Comparison of ENCODE assay signal across 9 mouse cellular contexts in the genomic region with DNA sequence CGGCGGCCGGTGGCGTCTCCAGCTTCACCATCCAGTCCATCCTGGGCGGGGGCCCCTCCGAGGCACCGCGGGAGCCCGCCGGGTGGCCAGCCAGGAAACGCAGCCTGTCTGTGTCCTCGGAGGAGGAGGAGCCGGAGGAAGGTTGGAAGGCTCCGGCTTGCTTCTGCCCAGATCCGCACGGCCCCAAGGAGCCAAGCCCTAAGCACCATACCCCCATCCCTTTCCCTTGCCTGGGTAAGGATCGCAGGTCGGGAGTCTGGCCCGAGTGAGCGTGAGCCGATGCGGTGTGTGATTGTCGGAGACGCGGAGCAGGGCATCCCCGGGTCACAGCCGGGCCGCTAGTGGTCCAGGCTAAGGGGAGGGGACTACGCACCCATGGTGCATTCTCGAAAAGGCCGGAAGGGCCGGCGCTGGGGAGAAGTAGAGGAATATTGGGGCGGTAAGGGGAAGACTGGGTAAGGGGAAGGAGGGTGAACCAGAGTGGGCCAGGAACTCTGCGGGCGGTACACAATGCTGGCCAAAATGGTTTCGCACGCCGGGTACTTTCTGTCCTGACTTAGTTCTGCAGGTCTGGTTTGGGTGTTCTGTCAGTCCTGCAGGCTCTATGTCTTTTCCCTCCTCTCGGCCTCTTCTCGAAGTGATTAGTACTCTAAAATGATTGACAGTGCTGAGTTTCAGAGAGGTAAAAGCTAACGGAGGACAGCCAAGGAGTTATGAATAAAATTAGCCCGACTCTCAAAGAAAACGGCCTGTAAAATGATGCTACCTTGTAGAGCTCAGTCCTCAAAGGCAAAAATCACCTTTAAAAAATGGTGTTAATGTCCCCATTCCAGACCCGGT. TPM values are rescaled to one million over a fixed set of nuclear protein-coding genes. Genes with fewer than 3 reads are reported as not detected.
DNase-seq lines count a peak whose midpoint lies in the region; ATAC-seq and TF ChIP-seq lines count a peak whose summit lies in the region.
"Had no signal": no experiment of that assay in that cellular context is flagged by ENCODE, and none has a peak within 500 bp of the region (broad histone marks: within the 10 kb centered on the region; RNA-seq: fewer than 3 reads in every experiment).

No protein-coding gene starts in this region.

- H3K36me3 ChIP-seq in liver, embryonic 11.5 days (ENCODE audit: control insufficient read depth, insufficient read depth, low read length) = no peaks in the 10 kb centered on the region
- H3K36me3 ChIP-seq in hindbrain, embryonic 16.5 days (ENCODE audit: control insufficient read depth, insufficient read depth, low read length) = no peaks in the 10 kb centered on the region
- H3K36me3 ChIP-seq in midbrain, embryonic 15.5 days (replicated peaks) = no peaks in the 10 kb centered on the region

- H3K9me3 ChIP-seq in liver, embryonic 11.5 days (ENCODE audit: control insufficient read depth, low read length) = no peaks in the 10 kb centered on the region
- H3K9me3 ChIP-seq in hindbrain, embryonic 16.5 days (ENCODE audit: control insufficient read depth, low read length) = no peaks in the 10 kb centered on the region; the same call in 1 of the 2 replicates
- no peaks in the 10 kb centered on the region for H3K9me3 ChIP-seq in midbrain, embryonic 15.5 days

- H3K4me2 ChIP-seq in liver, embryonic 11.5 days = peak overlapping the region; percentile 56
- H3K4me2 ChIP-seq in hindbrain, embryonic 16.5 days (ENCODE audit: low read length) = peak overlapping the region; percentile 47
- H3K4me2 ChIP-seq in midbrain, embryonic 15.5 days = peak overlapping the region; percentile 40

- WGBS in liver, embryonic 11.5 days = 1% methylated on average over 45 of the region's 45 CpGs
- under 1% methylated on average over 45 of the region's 45 CpGs for WGBS in hindbrain, embryonic 16.5 days
- under 1% methylated on average over 45 of the region's 45 CpGs for WGBS in midbrain, embryonic 15.5 days

- ATAC-seq in liver, embryonic 11.5 days (replicated peaks; ENCODE audit: low FRiP score) = no peak
- ATAC-seq in hindbrain, embryonic 16.5 days = 0 out of 2 replicates have a peak, but pooled peaks have one; percentile 17
- ATAC-seq in midbrain, embryonic 15.5 days (replicated peaks) = peak; percentile 12; the same call in 1 of the 2 replicates
- ATAC-seq in frontal cortex, adult (ENCODE audit: low TSS enrichment) = no peak

- H3K27ac ChIP-seq in liver, embryonic 11.5 days (ENCODE audit: low read depth, low read length) = no peak overlapping the region
- no peak overlapping the region for H3K27ac ChIP-seq in brown adipose tissue, adult 24 weeks (replicated peaks; ENCODE audit: low read depth, low read length)
- H3K27ac ChIP-seq in hindbrain, embryonic 16.5 days (ENCODE audit: low read depth, low read length) = no peak overlapping the region
- H3K27ac ChIP-seq in midbrain, embryonic 15.5 days = no peak overlapping the region
- no peak overlapping the region for H3K27ac ChIP-seq in left cerebral cortex, adult 2 months

- DNase-seq in liver, embryonic 11.5 days (ENCODE audit: low spot score) = no peak
- no peak for DNase-seq in liver
- no peak for DNase-seq in left cerebral cortex, adult 2 months (ENCODE audit: extremely low spot score in 1 of 2, low spot score in 2 of 2)
- no peak for DNase-seq in layer of hippocampus, postnatal 14 days (ENCODE audit: low spot score in 2 of 2)

- peaks cover 4% of the 10 kb centered on the region for H3K4me1 ChIP-seq in liver, embryonic 11.5 days (replicated peaks; ENCODE audit: control insufficient read depth, insufficient read depth, low read length)
- peaks cover 3% of the 10 kb centered on the region; the same call in 1 of the 2 replicates for H3K4me1 ChIP-seq in brown adipose tissue, adult 24 weeks (ENCODE audit: control insufficient read depth, insufficient read depth, insufficient read length, low read length)
- peaks cover 9% of the 10 kb centered on the region for H3K4me1 ChIP-seq in hindbrain, embryonic 16.5 days (ENCODE audit: control insufficient read depth, insufficient read depth, low read depth, low read length)
- H3K4me1 ChIP-seq in midbrain, embryonic 15.5 days = peaks cover 22% of the 10 kb centered on the region

- intact Hi-C loops in left cerebral cortex, adult 2 months (cut with DNase I) = loop anchor here (5.0 kb wide), 1 partner anchor 192 kb away; a partner anchor contains a TSS

- H3K4me3 ChIP-seq in liver, embryonic 11.5 days (ENCODE audit: low read depth, low read length) = peak overlapping the region; percentile 33
- peak overlapping the region; percentile 43 for H3K4me3 ChIP-seq in brown adipose tissue, adult 24 weeks (ENCODE audit: insufficient read depth, low read depth, low read length)
- peak overlapping the region; percentile 27 for H3K4me3 ChIP-seq in hindbrain, embryonic 16.5 days (ENCODE audit: low read length)
- H3K4me3 ChIP-seq in midbrain, embryonic 15.5 days = peak overlapping the region; percentile 22
- no peak overlapping the region for H3K4me3 ChIP-seq in left cerebral cortex, adult 2 months

- no peak for TF ChIP-seq CTCF in left cerebral cortex, adult 2 months (IDR thresholded peaks at IDR 0.05)

- no peak overlapping the region for H3K9ac ChIP-seq in liver, embryonic 11.5 days (ENCODE audit: low read depth, low read length)
- H3K9ac ChIP-seq in hindbrain, embryonic 16.5 days (ENCODE audit: low read depth, low read length) = no peak overlapping the region
- no peak overlapping the region for H3K9ac ChIP-seq in midbrain, embryonic 15.5 days

- peaks cover 90% of the 10 kb centered on the region for H3K27me3 ChIP-seq in liver, embryonic 11.5 days (replicated peaks; ENCODE audit: control insufficient read depth, insufficient read depth, low read length)
- peaks cover 71% of the 10 kb centered on the region for H3K27me3 ChIP-seq in hindbrain, embryonic 16.5 days (replicated peaks; ENCODE audit: control insufficient read depth, insufficient read depth, low read length)
- peaks cover 91% of the 10 kb centered on the region for H3K27me3 ChIP-seq in midbrain, embryonic 15.5 days (replicated peaks)

RNA-seq across cellular contexts. Expression of a gene that starts 5.5 kb away (rescaled TPM):
- polyA plus RNA-seq in liver, embryonic 11.5 days (2014; fragmentation: Nextera tagmentation; extraction: Ambion mirVana) = 192 and 201 TPM in 2 replicates
- polyA plus RNA-seq in brown adipose tissue, adult 24 weeks (2012; ENCODE audit: insufficient read depth, insufficient read length, missing spikeins) = 28.4 and 36.7 TPM in 2 replicates
- 149 and 162 TPM in 2 replicates for polyA plus RNA-seq in hindbrain, embryonic 16.5 days (2015; fragmentation: Nextera tagmentation; extraction: Ambion mirVana)
- polyA plus RNA-seq in midbrain, embryonic 15.5 days (2015; fragmentation: Nextera tagmentation; extraction: Ambion mirVana) = 165 and 166 TPM in 2 replicates
- total RNA-seq in left cerebral cortex, adult 2 months (2021) = 10 to 100 TPM; 59.6 to 62.2 TPM
- 10 to 100 TPM; 52.9 to 56.1 TPM for total RNA-seq in layer of hippocampus, postnatal 14 days (2021)

RNA-seq across cellular contexts. Expression of a gene that starts 6.0 kb away (rescaled TPM):
- not detected in 2 replicates for polyA plus RNA-seq in liver, embryonic 11.5 days (2014; fragmentation: Nextera tagmentation; extraction: Ambion mirVana)
- polyA plus RNA-seq in brown adipose tissue, adult 24 weeks (2012; ENCODE audit: insufficient read depth, insufficient read length, missing spikeins) = not detected in 2 replicates
- polyA plus RNA-seq in hindbrain, embryonic 16.5 days (2015; fragmentation: Nextera tagmentation; extraction: Ambion mirVana) = 1.1 and 1.3 TPM in 2 replicates
- polyA plus RNA-seq in midbrain, embryonic 15.5 days (2015; fragmentation: Nextera tagmentation; extraction: Ambion mirVana) = 0.34 and 1.1 TPM in 2 replicates
- not detected for total RNA-seq in left cerebral cortex, adult 2 months (2021)
- total RNA-seq in layer of hippocampus, postnatal 14 days (2021) = not detected
- polyA plus RNA-seq: cerebellum, adult 2 months had no signal

RNA-seq across cellular contexts. Expression of a gene that starts 11.9 kb away (rescaled TPM):
- polyA plus RNA-seq in liver, embryonic 11.5 days (2014; fragmentation: Nextera tagmentation; extraction: Ambion mirVana) = not detected in 2 replicates
- not detected in 2 replicates for polyA plus RNA-seq in brown adipose tissue, adult 24 weeks (2012; ENCODE audit: insufficient read depth, insufficient read length, missing spikeins)
- polyA plus RNA-seq in hindbrain, embryonic 16.5 days (2015; fragmentation: Nextera tagmentation; extraction: Ambion mirVana) = 0.84 and 0.99 TPM in 2 replicates
- polyA plus RNA-seq in midbrain, embryonic 15.5 days (2015; fragmentation: Nextera tagmentation; extraction: Ambion mirVana) = 0.49 and 0.73 TPM in 2 replicates
- not detected for total RNA-seq in left cerebral cortex, adult 2 months (2021)
- not detected for total RNA-seq in layer of hippocampus, postnatal 14 days (2021)

Comparison
In these comparisons a context has a peak if more than half of its experiments do, and no peak if none do; other contexts are left out.
1. ATAC-seq: peak in hindbrain, embryonic 16.5 days (single experiment) and midbrain, embryonic 15.5 days (single experiment); none in liver, embryonic 11.5 days (single experiment) and frontal cortex, adult (single experiment).
2. Peak in every context shown above with its lines, with median percentiles within 50 percentile points of each other: H3K4me2 ChIP-seq.